Mouse (Mus musculus): ENCODE results near the gene Prame. TPM values are rescaled to one million over a fixed set of nuclear protein-coding genes. Genes with fewer than 3 reads are reported as not detected.
"Not testable (repeated sequence)": the region's sequence is repeated elsewhere in the genome, so short reads cannot be mapped to it uniquely, and the experiment has no call there.

Gene Prame
- not detected in 2 replicates for polyA plus RNA-seq (2015; fragmentation: Nextera tagmentation; extraction: Ambion mirVana)

- Histone ChIP-seq H3K9ac (no peak within 1 kb of the TSS), H3K9me3 (no peaks in the 10 kb centered on the region), H3K27ac (no peak within 1 kb of the TSS), H3K4me2 (no peak within 1 kb of the TSS), H3K27me3 (no peaks in the 10 kb centered on the region), H3K4me3 (no peak within 1 kb of the TSS), H3K36me3 (no peaks in the 10 kb centered on the region), H3K4me1 (no peaks in the 10 kb centered on the region)
- 88% methylated on average over 11 of the region's 11 CpGs for WGBS
- no peak for ATAC-seq (ENCODE audit: borderline replicate concordance, extremely low read depth, low FRiP score, low TSS enrichment)
Measured at GRCm38 (mm10) chrX:135627605-135628004, at the start of gene Prame. Prame (minus strand) TSS chrX:135627705.

DNA sequence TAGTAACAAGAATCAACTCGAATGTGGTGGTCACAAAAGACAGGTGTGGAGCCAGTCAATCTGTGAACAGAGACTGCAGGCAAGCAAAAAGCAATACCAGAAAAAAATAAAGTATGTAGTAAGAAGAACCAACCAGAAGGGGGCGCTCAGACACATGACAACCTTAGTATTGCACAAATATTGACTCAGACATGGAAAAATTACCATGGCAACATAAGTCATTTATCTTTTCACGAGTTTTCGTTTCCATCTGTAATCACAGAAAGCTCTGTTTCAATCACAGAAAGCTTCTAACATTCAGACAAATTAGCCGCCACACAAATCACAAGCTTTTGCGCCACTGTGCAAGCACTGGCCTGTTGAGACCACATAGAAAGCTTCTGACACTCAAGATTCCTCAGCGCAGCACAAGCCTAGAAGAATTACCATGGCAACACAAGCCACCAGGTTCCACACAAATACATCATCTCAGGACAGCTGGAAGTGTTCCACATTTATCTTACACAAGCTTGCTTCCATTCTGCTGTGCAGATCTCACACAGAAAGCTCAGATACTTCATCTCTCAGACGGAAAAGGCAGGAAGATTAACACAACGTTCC lies 24.8 kb upstream of the Prame start:
- no peaks in the 10 kb centered on the region for H3K4me1 ChIP-seq
- no peak overlapping the region for H3K9ac ChIP-seq
- no peak overlapping the region for H3K27ac ChIP-seq
- H3K4me2 ChIP-seq = no peak overlapping the region
- ATAC-seq (ENCODE audit: borderline replicate concordance, extremely low read depth, low FRiP score, low TSS enrichment) = no peak
- H3K27me3 ChIP-seq = no peaks in the 10 kb centered on the region
- WGBS = 35% methylated on average over 9 of the region's 9 CpGs
- H3K9me3 ChIP-seq = no peaks in the 10 kb centered on the region
- no peaks in the 10 kb centered on the region for H3K36me3 ChIP-seq
- no peak overlapping the region for H3K4me3 ChIP-seq

- not testable (repeated sequence) for H3K9me3 ChIP-seq; H3K4me3 ChIP-seq; H3K9ac ChIP-seq; H3K27me3 ChIP-seq; H3K36me3 ChIP-seq; H3K27ac ChIP-seq; H3K4me1 ChIP-seq; H3K4me2 ChIP-seq; ATAC-seq (ENCODE audit: borderline replicate concordance, extremely low read depth, low FRiP score, low TSS enrichment)
- 61% methylated on average over 3 of the region's 3 CpGs for WGBS
Measured at GRCm38 (mm10) chrX:135601298-135602029, 26.0 kb downstream of the Prame start.

DNA sequence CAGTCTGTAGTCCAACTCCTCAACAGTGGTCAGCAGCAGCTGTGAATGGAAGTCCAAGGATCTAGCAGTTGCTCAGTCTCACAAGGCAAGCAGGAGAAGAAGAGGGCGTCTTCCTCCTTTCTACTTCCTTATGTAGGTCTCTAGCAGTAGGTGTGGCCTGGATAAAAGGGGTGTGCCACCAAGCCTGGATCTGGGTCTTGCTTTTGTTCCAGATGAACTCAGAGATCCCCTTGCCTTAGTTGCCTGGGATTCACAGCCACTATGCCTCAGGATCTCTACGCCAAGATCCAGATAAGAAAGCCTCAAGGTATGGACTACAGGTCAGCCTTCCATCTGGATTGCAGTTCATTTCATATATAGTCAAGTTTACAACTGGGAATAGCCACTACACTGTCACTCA lies 28.8 kb downstream of the Prame start, which contains the start of gene Nxf7:
Gene Nxf7, minus strand, starts transcription at position 101 of the 400 bp plus-strand sequence.
- Histone ChIP-seq H3K4me2 (no peak within 1 kb of the TSS), H3K9ac (no peak within 1 kb of the TSS), H3K36me3 (no peaks in the 10 kb centered on the region), H3K27me3 (no peaks in the 10 kb centered on the region), H3K4me3 (no peak within 1 kb of the TSS), H3K4me1 (no peaks in the 10 kb centered on the region), H3K27ac (no peak within 1 kb of the TSS), H3K9me3 (0 out of 2 replicates have a peak, but pooled peaks cover 4% of the 10 kb centered on the region)
- no peak for ATAC-seq (ENCODE audit: borderline replicate concordance, extremely low read depth, low FRiP score, low TSS enrichment)
- 83% methylated on average over 2 of the region's 2 CpGs for whole genome bisulfite sequencing

DNA sequence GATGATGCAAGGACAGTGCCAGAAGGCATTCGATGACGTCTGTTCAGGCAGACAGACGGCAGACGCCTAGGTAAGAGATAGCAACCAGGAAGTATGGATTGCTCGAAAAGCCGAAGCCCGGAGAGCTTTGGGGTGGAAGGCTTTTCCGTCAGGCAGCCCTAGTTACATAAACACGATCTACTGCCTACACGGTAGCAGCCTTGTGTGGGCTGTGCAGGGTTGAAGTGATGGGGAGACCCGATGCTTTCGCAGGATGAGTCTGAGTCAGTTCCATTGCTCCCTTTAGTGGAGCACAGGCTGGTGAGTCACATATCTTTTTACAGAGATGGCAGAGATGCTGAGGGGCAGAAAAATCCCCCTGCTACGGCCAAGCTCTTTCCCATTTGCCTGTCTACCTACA lies 29.4 kb downstream of the Prame start:
- H3K4me2 ChIP-seq = no peak overlapping the region

DNA sequence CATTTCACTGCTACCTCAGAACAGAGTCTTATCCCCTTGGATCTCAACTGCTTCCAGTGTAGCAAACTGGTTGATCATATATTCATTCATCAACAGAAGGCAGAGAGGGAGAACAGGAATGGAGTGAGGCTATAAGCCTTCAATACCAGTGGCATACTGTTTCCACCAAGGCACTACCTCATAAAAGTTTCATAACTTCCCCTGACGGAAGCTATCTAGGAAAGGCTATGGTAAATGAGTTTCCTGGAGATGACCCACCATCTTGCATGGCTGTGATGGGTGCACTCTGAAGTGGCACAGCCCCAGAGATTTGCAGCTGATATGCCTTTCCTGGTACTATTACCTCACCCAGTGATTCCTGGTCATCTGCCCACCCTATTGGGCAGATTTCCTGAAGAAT lies 51.1 kb downstream of the Prame start:
- ATAC-seq (ENCODE audit: borderline replicate concordance, extremely low read depth, low FRiP score, low TSS enrichment) = no peak
- no peak overlapping the region for H3K4me3 ChIP-seq
- H3K4me1 ChIP-seq = no peaks in the 10 kb centered on the region
- no peaks in the 10 kb centered on the region for H3K9me3 ChIP-seq
- no peaks in the 10 kb centered on the region for H3K27me3 ChIP-seq
- WGBS = 70% methylated on average over 1 of the region's 1 CpGs
- no peaks in the 10 kb centered on the region for H3K36me3 ChIP-seq
- H3K27ac ChIP-seq = no peak overlapping the region
- H3K4me2 ChIP-seq = no peak overlapping the region
- no peak overlapping the region for H3K9ac ChIP-seq

More for the DNA sequence above, 29.4 kb downstream of the Prame start:
- Histone ChIP-seq H3K27me3 (no peaks in the 10 kb centered on the region), H3K9ac (no peak overlapping the region), H3K9me3 (0 out of 2 replicates have a peak, but pooled peaks cover 4% of the 10 kb centered on the region), H3K36me3 (no peaks in the 10 kb centered on the region), H3K4me3 (no peak overlapping the region), H3K27ac (no peak overlapping the region), H3K4me1 (no peaks in the 10 kb centered on the region)
- ATAC-seq (ENCODE audit: borderline replicate concordance, extremely low read depth, low FRiP score, low TSS enrichment) = no peak
- 71% methylated on average over 13 of the region's 13 CpGs for WGBS

DNA sequence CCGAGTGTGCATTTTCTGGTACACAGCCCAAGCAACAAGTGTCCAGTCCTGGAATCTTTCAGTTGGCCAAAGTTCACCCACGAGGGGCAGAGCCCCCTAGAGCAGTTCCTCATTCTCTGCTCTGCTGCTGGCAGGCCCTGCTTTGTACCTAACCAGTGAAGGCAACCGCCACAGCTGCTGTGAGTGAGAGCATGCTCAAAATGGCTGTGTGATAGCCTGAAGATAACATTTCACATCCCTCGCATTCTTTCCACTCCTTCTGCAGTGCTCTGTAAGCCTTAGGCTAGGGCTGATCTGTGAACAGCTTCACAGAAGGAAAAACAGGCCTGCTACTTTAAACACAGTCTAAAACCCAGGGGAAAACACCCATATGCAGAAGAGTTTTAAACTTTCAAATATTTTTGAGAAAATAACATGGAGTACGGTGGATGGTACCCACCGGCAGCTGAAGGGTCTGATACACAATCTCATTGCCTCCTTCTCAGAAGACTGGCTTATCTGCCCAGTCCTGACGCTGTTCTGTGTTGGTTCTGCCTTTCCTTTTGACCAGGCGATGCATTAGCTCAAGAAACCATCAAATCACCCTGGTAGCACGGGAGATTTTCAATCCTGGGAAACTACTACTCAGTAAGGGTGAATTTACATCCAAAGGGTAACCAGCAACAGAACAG lies 52.4 kb downstream of the Prame start:
- not testable (repeated sequence) for H3K9me3 ChIP-seq; ATAC-seq (ENCODE audit: borderline replicate concordance, extremely low read depth, low FRiP score, low TSS enrichment)

DNA sequence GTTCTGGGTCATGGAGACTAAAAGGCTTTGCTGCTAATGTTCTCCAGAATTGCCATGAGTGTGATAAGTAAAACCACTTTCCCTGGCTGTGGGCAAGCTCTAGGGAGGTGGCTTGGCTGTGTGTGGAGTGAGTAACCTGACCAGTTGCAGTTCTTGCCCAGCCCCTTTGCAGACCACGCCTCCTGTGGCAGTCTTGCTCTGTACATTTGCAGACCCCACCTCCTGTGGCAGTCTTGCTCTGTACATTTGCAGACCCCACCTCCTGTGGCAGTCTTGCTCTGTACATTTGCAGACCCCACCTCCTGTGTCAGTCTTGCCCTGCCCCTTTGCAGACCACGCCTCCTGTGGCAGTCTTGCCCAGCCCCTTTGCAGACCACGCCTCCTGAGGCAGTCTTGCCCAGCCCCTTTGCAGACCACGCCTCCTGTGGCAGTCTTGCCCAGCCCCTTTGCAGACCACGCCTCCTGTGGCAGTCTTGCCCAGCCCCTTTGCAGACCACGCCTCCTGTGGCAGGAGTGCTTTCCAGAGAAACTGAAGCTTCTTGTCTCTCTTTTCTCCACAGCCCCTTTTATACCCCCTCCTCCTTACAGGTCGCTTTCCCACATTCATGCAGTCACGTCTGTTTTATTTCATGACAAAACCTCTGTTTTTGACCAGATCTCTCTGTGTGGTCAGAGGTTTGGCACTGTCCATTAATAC lies 53.1 kb downstream of the Prame start:
- peak; percentile 85 for ATAC-seq (ENCODE audit: borderline replicate concordance, extremely low read depth, low FRiP score, low TSS enrichment)
- not testable (repeated sequence) for H3K27me3 ChIP-seq, H3K27ac ChIP-seq, H3K9ac ChIP-seq, H3K9me3 ChIP-seq, H3K4me2 ChIP-seq, H3K4me3 ChIP-seq, H3K4me1 ChIP-seq, H3K36me3 ChIP-seq
- WGBS = 21% methylated on average over 8 of the region's 8 CpGs

More for the DNA sequence above, 52.4 kb downstream of the Prame start:
- H3K36me3 ChIP-seq, H3K4me3 ChIP-seq, H3K4me1 ChIP-seq, H3K27me3 ChIP-seq, H3K9ac ChIP-seq, H3K4me2 ChIP-seq, H3K27ac ChIP-seq: not testable (repeated sequence)
- WGBS = 55% methylated on average over 9 of the region's 9 CpGs

DNA sequence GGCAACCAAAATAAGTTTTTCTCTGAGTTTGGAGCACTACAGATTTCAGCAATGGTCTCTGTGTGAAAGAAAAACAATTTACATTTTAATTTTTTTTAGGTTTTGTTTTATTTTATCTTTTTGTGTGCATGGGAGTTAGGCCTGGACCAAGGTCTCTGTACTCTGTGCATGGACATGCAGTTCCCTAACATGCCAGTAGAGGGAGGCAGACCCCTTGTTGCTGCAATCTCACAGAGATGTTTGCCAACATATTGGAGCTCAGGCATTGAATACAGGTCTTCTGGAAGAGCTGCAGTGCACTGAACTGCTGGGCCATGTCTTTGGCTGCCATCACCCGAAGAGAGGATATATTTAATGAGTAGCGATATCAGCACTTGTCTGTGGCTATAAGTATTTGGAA lies 58.0 kb downstream of the Prame start:
- whole genome bisulfite sequencing = 11% methylated on average over 1 of the region's 2 CpGs
- H3K9ac ChIP-seq, H3K27ac ChIP-seq, H3K4me1 ChIP-seq, H3K4me2 ChIP-seq, H3K4me3 ChIP-seq, H3K27me3 ChIP-seq, H3K36me3 ChIP-seq, H3K9me3 ChIP-seq: not testable (repeated sequence)
- ATAC-seq (ENCODE audit: borderline replicate concordance, extremely low read depth, low FRiP score, low TSS enrichment) = peak; percentile 46; the same call in 1 of the 2 replicates

- not testable (repeated sequence) for ATAC-seq (ENCODE audit: borderline replicate concordance, extremely low read depth, low FRiP score, low TSS enrichment); H3K27me3 ChIP-seq; H3K4me1 ChIP-seq; H3K4me3 ChIP-seq; H3K36me3 ChIP-seq; H3K9me3 ChIP-seq; H3K27ac ChIP-seq; H3K4me2 ChIP-seq; H3K9ac ChIP-seq
- 43% methylated on average over 4 of the region's 4 CpGs for WGBS
Measured at GRCm38 (mm10) chrX:135564934-135565333, 62.6 kb downstream of the Prame start.

Data from lung, embryonic 15.5 days (tissue).